Mouse (Mus musculus): ENCODE data around the gene Gtf3c5. TPM values are rescaled to one million over a fixed set of nuclear protein-coding genes. Genes with fewer than 3 reads are reported as not detected.

Gene Gtf3c5
- total RNA-seq, 1 experiment from 2014 or later = 31.2 TPM

- no peak for ATAC-seq (replicated peaks in 1 of 2; ENCODE audit: insufficient read depth in 1 of 2, low FRiP score in 2 of 2, low TSS enrichment in 1 of 2, low read depth in 1 of 2, poor library complexity in 2 of 2, severe bottlenecking in 2 of 2)
These were observed 55.2 kb downstream of the Gtf3c5 start for GRCm38 (mm10) chr2:28528354-28528730.

DNA sequence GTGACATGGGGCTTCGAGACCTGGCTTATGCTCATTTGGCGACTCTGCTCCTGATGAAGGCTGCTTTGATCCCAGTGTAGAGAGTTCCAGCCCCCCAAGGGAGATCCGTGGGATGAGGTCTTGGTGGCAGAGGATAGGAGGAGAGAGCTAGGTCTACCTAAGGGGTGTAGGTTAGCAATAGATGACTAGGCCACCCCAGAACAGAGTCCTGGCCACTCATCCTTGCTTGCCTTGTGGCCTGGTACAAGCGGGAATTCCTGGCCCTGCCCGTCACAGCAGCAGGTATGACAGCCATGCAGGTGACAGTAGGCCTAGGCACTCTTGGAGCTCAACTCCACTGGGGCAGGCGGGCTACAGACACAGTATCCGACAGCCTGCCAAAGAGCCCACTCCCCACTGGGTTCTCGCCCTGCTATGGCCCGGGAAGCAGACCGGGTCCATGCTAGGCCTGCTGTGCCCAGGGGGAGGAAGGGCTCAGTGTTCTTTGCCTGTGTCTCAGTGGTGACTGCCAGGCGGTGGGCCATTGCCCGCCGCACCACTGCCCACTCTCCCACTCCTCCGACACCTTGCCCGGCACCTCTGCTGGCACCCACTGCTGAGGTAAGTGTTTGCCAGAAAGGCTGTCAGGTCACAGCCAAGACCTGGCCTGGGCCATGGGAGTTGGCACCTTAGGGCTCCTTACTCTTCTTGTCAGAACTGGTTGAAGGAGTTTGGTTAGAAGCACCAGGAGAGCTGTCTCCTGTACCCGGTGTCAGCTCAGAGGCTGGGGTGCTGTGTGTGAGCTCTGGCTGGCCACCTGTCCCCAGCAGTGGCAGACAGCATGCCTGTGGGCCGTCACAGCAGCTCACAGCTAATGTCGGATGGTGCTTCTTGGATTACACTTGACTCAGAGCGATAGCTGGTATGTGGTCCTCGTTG is 55.9 kb downstream of the Gtf3c5 start:
- no peak for ATAC-seq (replicated peaks in 1 of 2; ENCODE audit: insufficient read depth in 1 of 2, low FRiP score in 2 of 2, low TSS enrichment in 1 of 2, low read depth in 1 of 2, poor library complexity in 2 of 2, severe bottlenecking in 2 of 2)

- peak; percentile 60 to 64 for ATAC-seq (replicated peaks in 1 of 2; ENCODE audit: insufficient read depth in 1 of 2, low FRiP score in 2 of 2, low TSS enrichment in 1 of 2, low read depth in 1 of 2, poor library complexity in 2 of 2, severe bottlenecking in 2 of 2)
These were observed 57.3 kb downstream of the Gtf3c5 start for GRCm38 (mm10) chr2:28525943-28526876.

DNA sequence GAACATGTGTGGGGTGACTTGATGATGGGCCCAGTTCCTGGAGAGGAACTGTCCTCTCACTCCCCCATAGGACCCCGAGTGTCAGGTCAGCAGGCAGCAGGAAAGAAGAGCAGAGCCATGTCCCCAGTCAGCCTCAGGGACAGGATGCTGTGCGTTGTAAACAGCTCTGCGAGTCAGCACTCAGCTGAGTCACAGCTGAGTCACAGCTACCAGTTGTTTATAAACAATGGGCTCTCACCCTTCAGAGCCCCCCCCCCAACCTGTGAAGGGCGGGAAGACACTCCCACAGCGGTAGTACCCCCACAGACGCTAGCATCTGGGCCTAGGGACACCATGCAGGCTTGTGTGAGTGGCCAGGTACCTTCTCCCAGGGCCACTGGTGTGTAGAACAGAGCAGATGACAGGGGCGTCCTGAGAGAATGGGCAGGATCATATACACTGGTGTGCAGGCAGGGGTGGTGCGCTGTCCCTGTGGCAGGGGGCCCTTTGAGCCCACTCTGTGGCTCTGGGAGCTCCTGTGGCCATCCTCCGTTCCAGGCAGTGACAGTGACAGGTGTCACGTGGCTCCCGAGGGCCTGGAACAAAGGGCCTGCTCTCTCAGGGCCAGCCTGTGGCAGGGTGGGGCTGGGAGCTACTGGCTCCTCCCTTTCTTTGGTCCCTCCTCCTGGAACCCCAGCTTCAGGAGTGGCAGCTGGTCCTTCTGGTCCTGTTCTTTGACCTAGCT is 58.2 kb downstream of the Gtf3c5 start:
- ATAC-seq (replicated peaks in 1 of 2; ENCODE audit: insufficient read depth in 1 of 2, low FRiP score in 2 of 2, low TSS enrichment in 1 of 2, low read depth in 1 of 2, poor library complexity in 2 of 2, severe bottlenecking in 2 of 2) = peak; percentile 10 to 17; a peak in 3 of 4 replicates

DNA sequence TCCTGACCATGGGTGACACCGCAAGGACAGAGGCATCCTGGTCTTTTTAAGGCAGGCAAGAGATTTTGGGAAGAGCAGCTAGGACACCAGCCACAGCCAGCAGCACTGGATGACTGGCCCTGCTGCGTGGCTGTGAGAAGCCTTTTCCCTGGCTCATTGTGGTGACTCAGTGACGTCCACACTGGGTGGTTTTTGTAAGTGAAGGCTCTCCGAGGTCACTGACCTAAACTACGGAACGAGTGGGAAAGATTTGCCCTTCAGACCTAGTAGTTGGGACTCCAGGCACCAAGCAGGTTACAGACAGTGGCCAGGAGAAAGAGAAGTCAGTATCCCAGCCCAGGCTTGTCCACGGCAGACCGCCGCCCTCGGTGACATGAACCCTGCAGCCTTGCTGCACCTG is 59.1 kb downstream of the Gtf3c5 start:
- ATAC-seq (replicated peaks in 1 of 2; ENCODE audit: insufficient read depth in 1 of 2, low FRiP score in 2 of 2, low TSS enrichment in 1 of 2, low read depth in 1 of 2, poor library complexity in 2 of 2, severe bottlenecking in 2 of 2) = no peak

GRCm38 (mm10) chr2:28523643-28524117 is 59.9 kb downstream of the Gtf3c5 start:
- peak; percentile 78 to 83 for ATAC-seq (replicated peaks in 1 of 2; ENCODE audit: insufficient read depth in 1 of 2, low FRiP score in 2 of 2, low TSS enrichment in 1 of 2, low read depth in 1 of 2, poor library complexity in 2 of 2, severe bottlenecking in 2 of 2)

DNA sequence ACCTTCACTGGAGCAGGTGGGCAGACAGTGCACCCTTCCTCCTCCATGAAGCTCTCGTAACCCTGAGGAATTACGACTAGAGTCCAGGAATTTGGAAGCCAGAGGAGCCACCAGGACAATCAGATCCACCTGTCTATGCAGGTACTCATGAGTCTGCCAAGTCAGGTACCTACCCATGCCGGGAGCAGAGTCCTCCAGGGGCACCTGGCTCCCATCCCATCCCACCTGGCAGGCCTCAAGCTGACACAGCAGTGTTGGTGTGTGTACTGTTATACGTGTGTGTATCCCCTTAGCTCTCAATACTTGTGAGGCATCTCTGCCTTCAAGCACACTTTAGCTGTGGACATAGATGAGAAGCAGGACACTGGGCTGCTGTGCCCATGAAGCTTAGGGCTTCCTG is 61.4 kb downstream of the Gtf3c5 start:
- ATAC-seq (replicated peaks in 1 of 2; ENCODE audit: insufficient read depth in 1 of 2, low FRiP score in 2 of 2, low TSS enrichment in 1 of 2, low read depth in 1 of 2, poor library complexity in 2 of 2, severe bottlenecking in 2 of 2) = no peak

- ATAC-seq (replicated peaks in 1 of 2; ENCODE audit: insufficient read depth in 1 of 2, low FRiP score in 2 of 2, low TSS enrichment in 1 of 2, low read depth in 1 of 2, poor library complexity in 2 of 2, severe bottlenecking in 2 of 2) = no peak
These were observed 61.9 kb downstream of the Gtf3c5 start for GRCm38 (mm10) chr2:28521571-28522151.

DNA sequence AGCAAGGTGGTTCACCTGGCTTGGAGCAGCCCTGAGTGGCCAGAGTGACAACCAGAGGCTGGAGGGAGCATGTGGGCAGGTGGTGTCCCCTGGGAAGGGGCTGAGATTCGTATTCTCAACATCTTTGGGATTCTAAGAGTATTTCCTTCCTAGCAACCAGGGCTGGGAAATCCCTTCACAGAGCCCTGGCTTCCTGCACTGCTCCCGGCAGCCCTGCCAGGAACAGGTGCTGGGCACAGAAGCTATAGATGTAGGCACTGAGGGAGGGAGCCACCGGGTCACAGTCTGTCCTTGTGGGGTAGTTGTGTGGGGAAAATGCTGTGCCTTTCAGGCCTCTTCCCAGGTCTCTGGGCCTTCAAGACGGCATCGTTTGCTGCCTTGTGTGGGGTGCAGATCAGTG is 63.0 kb downstream of the Gtf3c5 start:
- ATAC-seq (replicated peaks in 1 of 2; ENCODE audit: insufficient read depth in 1 of 2, low FRiP score in 2 of 2, low TSS enrichment in 1 of 2, low read depth in 1 of 2, poor library complexity in 2 of 2, severe bottlenecking in 2 of 2) = no peak

DNA sequence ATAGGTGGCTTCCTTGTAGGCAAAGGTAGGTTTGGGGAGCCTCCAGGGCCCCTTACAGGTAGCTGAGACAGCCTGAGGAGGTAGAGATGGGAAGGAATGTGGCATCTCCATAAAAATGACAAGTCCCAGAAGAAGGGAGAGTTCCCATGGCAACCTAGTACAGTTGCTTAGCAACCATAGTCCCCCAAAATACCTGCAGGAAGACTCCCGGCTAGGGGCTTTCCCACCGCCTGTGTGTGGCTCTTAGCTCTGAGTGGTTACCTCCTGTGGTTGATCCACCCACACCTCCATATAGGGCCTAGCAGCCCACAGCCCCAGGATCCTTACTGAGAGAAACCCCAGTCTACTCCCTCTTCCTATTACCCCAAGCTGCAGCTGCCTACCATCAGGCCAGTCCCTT is 65.3 kb downstream of the Gtf3c5 start:
- ATAC-seq (replicated peaks in 1 of 2; ENCODE audit: insufficient read depth in 1 of 2, low FRiP score in 2 of 2, low TSS enrichment in 1 of 2, low read depth in 1 of 2, poor library complexity in 2 of 2, severe bottlenecking in 2 of 2) = 0 out of 4 replicates have a peak, but pooled peaks of 1 of the 2 experiments have one; percentile 8

- peak; percentile 38 to 66 for ATAC-seq (replicated peaks in 1 of 2; ENCODE audit: insufficient read depth in 1 of 2, low FRiP score in 2 of 2, low TSS enrichment in 1 of 2, low read depth in 1 of 2, poor library complexity in 2 of 2, severe bottlenecking in 2 of 2)
These were observed 66.2 kb downstream of the Gtf3c5 start for GRCm38 (mm10) chr2:28517206-28517909.

Other genes with a start within 250 kb of the Gtf3c5 start
- gene Ppp1r26, start 137.0 kb downstream of the Gtf3c5 start, total RNA-seq (2017) = 8.6 and 11.7 TPM in 2 replicates
- gene 1700007K13Rik, start 117.4 kb downstream of the Gtf3c5 start, total RNA-seq (2017) = not detected in 2 replicates
- gene Mrps2, start 115.7 kb downstream of the Gtf3c5 start, total RNA-seq (2017) = 26.6 and 31.9 TPM in 2 replicates
- gene Gbgt1, start 86.9 kb downstream of the Gtf3c5 start, total RNA-seq (2017) = not detected in 2 replicates
- gene Gm10134, start 77.7 kb downstream of the Gtf3c5 start, total RNA-seq (2017) = not detected in 2 replicates
- 12.0 and 20.9 TPM in 2 replicates for gene Ralgds, start 70.6 kb downstream of the Gtf3c5 start, total RNA-seq (2017)
- not detected in 2 replicates for gene Cel, start 20.3 kb downstream of the Gtf3c5 start, total RNA-seq (2017)
- 16.4 and 23.5 TPM in 2 replicates for gene Gfi1b, start 38.2 kb upstream of the Gtf3c5 start, total RNA-seq (2017)
- gene Tsc1, start 57.5 kb upstream of the Gtf3c5 start, total RNA-seq (2017) = 22.8 and 23.5 TPM in 2 replicates
- gene Spaca9, start 116.0 kb upstream of the Gtf3c5 start, total RNA-seq (2017) = 1.4 and 3.1 TPM in 2 replicates
- 0.15 and 0.38 TPM in 2 replicates for gene Ak8, start 116.4 kb upstream of the Gtf3c5 start, total RNA-seq (2017)

All from hematopoietic stem cell, adult 5-6 weeks (primary cell).